Mouse (Mus musculus) kidney, postnatal 14 days (tissue): ENCODE data around the gene Vps52.
A peak's percentile ranks its signal among the peaks of the same experiment; 100 is the strongest.

Source experiments
- DNase-seq: peaks from one replicate; pipeline ENCODE4 v3.0.0; 2022; ENCODE audit warnings: mixed read lengths

The Vps52 gene

GRCm38 (mm10) chr17:33955555-33956214, at the start of gene Vps52, which contains the start of gene Rps18:
Gene Vps52, plus strand, starts transcription at chr17:33955812.
Gene Rps18, minus strand, starts transcription at chr17:33956001.
- peak; percentile 98 for DNase-seq

- peak; percentile 61 for DNase-seq
Measured at GRCm38 (mm10) chr17:33908331-33909076, 47.1 kb upstream of the Vps52 start.

GRCm38 (mm10) chr17:33909077-33909868, 46.3 kb upstream of the Vps52 start, which contains the start of gene Daxx:
Gene Daxx, plus strand, starts transcription at chr17:33909414.
- peak; percentile 100 for DNase-seq

GRCm38 (mm10) chr17:33909869-33910250, 45.8 kb upstream of the Vps52 start:
- peak; percentile 57 for DNase-seq

- DNase-seq, result no peak
Measured at GRCm38 (mm10) chr17:33910346-33911051, 45.1 kb upstream of the Vps52 start.

GRCm38 (mm10) chr17:33911052-33911812, 44.4 kb upstream of the Vps52 start:
- DNase-seq, result no peak

GRCm38 (mm10) chr17:33911813-33912414, 43.7 kb upstream of the Vps52 start:
- no peak for DNase-seq

GRCm38 (mm10) chr17:33913264-33913663, 42.3 kb upstream of the Vps52 start:
- no peak for DNase-seq

GRCm38 (mm10) chr17:33913905-33914304, 41.7 kb upstream of the Vps52 start:
- DNase-seq, result no peak

- DNase-seq, result no peak
Measured at GRCm38 (mm10) chr17:33914969-33915391, 40.6 kb upstream of the Vps52 start.

- peak; percentile 97 for DNase-seq
Measured at GRCm38 (mm10) chr17:33915671-33916250, 39.9 kb upstream of the Vps52 start, which contains the start of the genes Tapbp and Zbtb22. Gene Tapbp, plus strand, starts transcription at chr17:33915899. Gene Zbtb22, plus strand, starts transcription at chr17:33915904.

GRCm38 (mm10) chr17:33916294-33916693, 39.3 kb upstream of the Vps52 start:
- no peak for DNase-seq

- no peak for DNase-seq
Measured at GRCm38 (mm10) chr17:33916847-33917655, 38.6 kb upstream of the Vps52 start.

- no peak for DNase-seq
Measured at GRCm38 (mm10) chr17:33917656-33918292, 37.8 kb upstream of the Vps52 start.

- no peak for DNase-seq
Measured at GRCm38 (mm10) chr17:33918293-33919203, 37.1 kb upstream of the Vps52 start.

- peak; percentile 89 for DNase-seq
Measured at GRCm38 (mm10) chr17:33919351-33920281, 36.0 kb upstream of the Vps52 start.
